Mouse (Mus musculus): ENCODE data around the gene Gas7.

DNA sequence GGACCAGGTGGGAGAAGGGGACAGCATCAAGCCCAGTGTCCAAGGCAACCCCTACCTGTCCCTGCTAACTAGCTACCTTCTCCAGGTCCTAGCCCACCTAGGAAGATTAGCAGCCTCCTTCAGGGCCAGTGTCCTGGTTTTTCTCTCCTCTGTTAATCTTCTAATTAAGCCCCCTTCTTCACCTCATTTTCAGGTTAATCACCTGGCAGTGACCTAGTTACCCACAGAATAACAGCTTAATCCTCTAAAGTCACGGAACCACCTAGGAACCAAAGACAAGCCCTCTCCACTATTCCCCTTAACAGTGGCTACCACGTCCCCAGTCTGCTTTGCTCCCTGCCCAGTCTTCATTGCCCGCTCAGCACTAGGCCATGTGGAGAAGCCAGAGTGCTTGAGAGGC, 226.6 kb downstream of the Gas7 start:
- TF ChIP-seq CTCF (IDR thresholded peaks at IDR 0.05; ENCODE audit: insufficient read depth, low read length) (no peak), POLR2A (IDR thresholded peaks at IDR 0.05; ENCODE audit: borderline replicate concordance, extremely low read depth, low read depth, low read length) (no peak)

Data from lung, adult 2 months (tissue).